Mouse (Mus musculus) bone marrow, adult 2 months (tissue): ENCODE data around the gene Col20a1.

ENCODE experiments used
- CTCF ChIP-seq: fragments of 200-500 bp; IDR thresholded peaks from 2 replicates; pipeline ENCODE4 v1.5.1; 2011; ENCODE audit warnings: low read length, control low read depth; ENCODE audit not compliant: control insufficient read depth, insufficient read depth
- POLR2A ChIP-seq: fragments of 200-500 bp; IDR thresholded peaks from 2 replicates; pipeline ENCODE4 v1.6.1; 2011; ENCODE audit warnings: low read depth, mild to moderate bottlenecking, control low read depth, low read length, borderline replicate concordance; ENCODE audit not compliant: control insufficient read depth

DNA sequence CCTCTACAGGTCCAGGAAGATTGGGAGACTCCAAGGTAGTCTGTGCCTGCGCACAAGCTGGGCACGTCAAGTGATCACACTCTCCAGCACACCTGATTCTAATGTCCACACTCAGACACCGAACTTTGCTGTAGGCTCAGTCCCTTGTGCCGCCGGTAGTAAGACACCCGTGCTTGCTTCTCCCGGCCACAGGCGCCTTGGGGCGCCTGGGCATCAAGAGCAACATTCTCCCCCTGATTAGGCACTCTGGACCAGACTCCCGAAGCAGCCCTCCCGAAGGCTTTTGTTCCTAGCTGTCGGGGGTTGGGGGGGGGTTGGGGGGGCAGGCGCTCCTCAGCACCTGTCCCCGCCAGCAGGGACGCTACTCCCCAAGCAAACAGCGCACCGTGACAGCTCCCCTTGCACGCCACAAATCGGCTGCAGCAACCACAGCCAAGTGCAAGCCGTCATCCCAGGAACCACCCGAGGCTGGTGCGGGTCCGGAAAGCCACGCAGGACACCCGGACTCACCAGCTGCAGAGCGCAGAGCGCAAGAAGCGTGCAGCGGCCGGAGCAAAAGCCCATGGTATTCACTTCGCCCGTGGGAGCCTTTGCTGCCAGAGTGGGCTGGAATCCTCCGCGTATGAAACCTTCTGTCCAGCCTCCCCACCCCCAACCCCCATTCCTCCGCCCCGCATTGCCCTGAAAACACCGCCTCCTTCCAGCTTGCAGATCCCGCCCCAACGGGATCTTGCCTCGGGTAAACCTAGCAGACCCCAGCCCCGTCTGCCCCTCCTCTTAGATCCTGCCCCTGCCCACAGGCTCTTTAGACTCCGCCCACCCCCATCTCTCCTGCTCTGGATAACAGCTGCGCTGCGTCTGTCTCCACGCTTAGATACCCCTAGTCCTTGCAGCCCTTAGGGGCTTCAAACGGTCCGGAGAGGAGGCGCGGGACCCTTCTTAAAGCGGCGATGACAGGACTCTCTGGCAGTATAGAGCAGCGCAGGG lies 32.0 kb upstream of the Col20a1 start, which contains the start of gene Nkain4:
- no peak for TF ChIP-seq CTCF
- TF ChIP-seq POLR2A = no peak
